Mouse (Mus musculus) olfactory bulb, adult 2 months (tissue): ENCODE data around the gene Il15.

Experiments used
- CTCF ChIP-seq: fragments of 200-500 bp; IDR thresholded peaks from 2 replicates; pipeline ENCODE4 v1.5.1; 2012; ENCODE audit warnings: low read depth, mild to moderate bottlenecking, low read length, moderate library complexity; ENCODE audit not compliant: insufficient read depth
- POLR2A ChIP-seq: fragments of 200-500 bp; IDR thresholded peaks from 2 replicates; pipeline ENCODE4 v1.6.1; 2012; ENCODE audit warnings: mild to moderate bottlenecking, low read depth, low read length, moderate library complexity; ENCODE audit not compliant: insufficient read depth

GRCm38 (mm10) chr8:82325586-82325985, 77.4 kb downstream of the Il15 start:
- TF ChIP-seq POLR2A: no peak
- no peak for TF ChIP-seq CTCF
